Mouse (Mus musculus) liver, embryonic 14.5 days (tissue): ENCODE measurements at regions not wholly inside any gene's neighbourhood (a gene's known extent, or its start where the extent isn't known, plus 50 kb on each side); places are given as distances from the start of the nearest gene placed in this dataset.

Experiments
- ATAC-seq: fragments of 200-750 bp; cut with Nextera tagmentation; 2 replicates; pipeline ENCODE4 v1.8.0; 2017; ENCODE audit warnings: moderate number of reproducible peaks, mild to moderate bottlenecking, moderate library complexity; ENCODE audit not compliant: insufficient read depth
- DNase-seq, 3 experiments: peaks; one replicate each; pipeline ENCODE4 v3.0.0-alpha.2; 2012 to 2013; ENCODE audit warnings: low read depth in 3 of 3, low spot score in 3 of 3
- H3K27ac ChIP-seq: fragments of 300-500 bp; sonication (generic); 2 replicates; pipeline ENCODE4 v1.5.1; 2014; ENCODE audit warnings: moderate library complexity, mild to moderate bottlenecking, control low read depth, inconsistent platforms
- H3K27me3 ChIP-seq: fragments of 300-500 bp; sonication (generic); 2 replicates; pipeline ENCODE4 v1.6.1; 2014; ENCODE audit warnings: mild to moderate bottlenecking, low read length, moderate library complexity; ENCODE audit not compliant: control insufficient read depth, insufficient read depth
- H3K36me3 ChIP-seq: fragments of 300-500 bp; sonication (generic); replicated peaks from 2 replicates; pipeline ENCODE4 v1.6.1; 2014; ENCODE audit warnings: low read depth; ENCODE audit not compliant: control insufficient read depth, insufficient read depth
- H3K4me1 ChIP-seq, 2 experiments: fragments of 200-500 bp in 1 of 2; fragments of 300-500 bp in 1 of 2; sonication (generic) in 1 of 2; replicated peaks; 2 replicates each; pipeline ENCODE4 v1.6.1; 2012 to 2014; ENCODE audit warnings: antibody characterized with exemption in 1 of 2, inconsistent platforms in 1 of 2, low read length in 1 of 2; ENCODE audit not compliant: control insufficient read depth in 2 of 2, insufficient read depth in 2 of 2
- H3K4me2 ChIP-seq: fragments of 300-500 bp; sonication (generic); 2 replicates; pipeline ENCODE4 v1.6.1; 2014; ENCODE audit warnings: low read depth, mild to moderate bottlenecking, control low read depth, moderate library complexity
- H3K4me3 ChIP-seq, 2 experiments: fragments of 200-500 bp in 1 of 2; fragments of 300-500 bp in 1 of 2; sonication (generic) in 1 of 2; 2 replicates each; pipeline ENCODE4 v1.5.1; 2012 to 2014; ENCODE audit warnings: low read depth in 2 of 2, low read length in 2 of 2, mild to moderate bottlenecking in 2 of 2, control low read depth in 1 of 2, inconsistent platforms in 1 of 2, moderate library complexity in 1 of 2; ENCODE audit not compliant: insufficient read depth in 1 of 2
- H3K9ac ChIP-seq: fragments of 300-500 bp; sonication (generic); replicated peaks from 2 replicates; pipeline ENCODE4 v1.6.1; 2014; ENCODE audit warnings: mild to moderate bottlenecking, control low read depth, moderate library complexity
- H3K9me3 ChIP-seq: fragments of 300-500 bp; sonication (generic); 2 replicates; pipeline ENCODE4 v1.6.1; 2016; ENCODE audit warnings: low read length, mixed read lengths; ENCODE audit not compliant: control insufficient read depth
- CTCF ChIP-seq: IDR thresholded peaks from 2 replicates; pipeline ENCODE4 v1.5.1; 2016; ENCODE audit warnings: antibody characterized with exemption, low read depth, control low read depth
- EP300 ChIP-seq: IDR thresholded peaks from 2 replicates; pipeline ENCODE4 v1.6.1; 2016; ENCODE audit warnings: antibody characterized with exemption, low read depth
- WGBS: fragments of 180-500 bp; shearing (Covaris S2); extraction: QIAGEN DNeasy Blood & Tissue Kit; methylation state at CpG from one replicate; pipeline ENCODE4 v1.1.7; 2014; ENCODE audit not compliant: insufficient replicate concordance; 5-methylcytosine and 5-hydroxymethylcytosine counted together

DNA sequence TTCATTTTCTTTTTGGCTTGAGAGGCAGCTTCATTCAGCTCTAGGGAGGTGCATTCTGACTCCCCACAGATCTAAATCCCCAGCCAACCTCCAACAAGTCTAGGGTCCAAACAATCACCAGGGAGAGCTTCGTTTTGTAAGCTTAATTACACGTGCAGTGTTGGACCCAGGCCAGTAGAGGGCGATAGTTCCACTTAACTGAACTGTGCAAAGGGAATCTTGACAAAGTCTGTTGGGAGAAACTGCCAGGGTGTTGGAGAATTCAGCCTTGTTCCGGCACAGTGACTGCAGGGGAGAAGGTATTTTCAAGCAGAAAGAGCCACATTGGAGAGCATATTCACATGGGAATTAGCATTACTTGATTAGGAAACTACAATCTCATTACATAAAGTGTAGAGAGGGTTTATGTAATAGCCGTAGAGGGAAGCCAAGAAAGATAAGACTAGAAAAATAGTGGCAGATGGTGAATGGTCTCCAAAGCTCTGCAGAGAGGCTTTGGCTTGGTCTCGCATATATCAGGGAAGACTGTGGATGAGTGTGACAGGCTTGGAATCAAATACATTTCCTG is 358.2 kb downstream of the Bmper start:
- 13% methylated on average over 6 of the region's 6 CpGs for WGBS
- H3K4me2 ChIP-seq = no peak overlapping the region
- H3K4me1 ChIP-seq = no peaks in the 10 kb centered on the region
- DNase-seq (peak; percentile 2 to 17 (median 4)), ATAC-seq (no peak)
- no peak overlapping the region for H3K27ac ChIP-seq
- no peak overlapping the region for H3K9ac ChIP-seq
- H3K27me3 ChIP-seq = no peaks in the 10 kb centered on the region
- no peaks in the 10 kb centered on the region for H3K36me3 ChIP-seq
- TF ChIP-seq EP300 (no peak), CTCF (peak; percentile 77)
- H3K4me3 ChIP-seq = no peak overlapping the region
- no peaks in the 10 kb centered on the region for H3K9me3 ChIP-seq

DNA sequence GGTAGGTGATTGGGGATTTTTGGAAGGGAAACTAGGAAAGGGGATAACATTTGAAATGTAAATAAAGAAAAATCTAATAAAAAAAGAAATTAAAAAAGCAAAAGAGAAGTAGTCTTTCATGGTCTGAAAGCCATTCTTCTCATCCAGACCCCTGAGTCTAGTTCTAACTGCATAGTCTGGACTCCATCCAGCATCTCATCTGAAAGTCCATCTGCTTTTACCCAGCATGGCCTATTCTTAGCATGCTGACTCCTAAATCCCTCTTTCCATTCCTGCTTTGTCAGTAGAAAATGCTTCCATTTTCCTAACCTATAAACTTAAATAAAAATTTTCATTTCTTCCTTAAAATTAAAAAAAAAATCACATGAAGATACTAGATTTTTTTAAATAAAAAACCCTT is 361.7 kb downstream of the Bmper start:
- Histone ChIP-seq H3K4me3 (no peak overlapping the region), H3K9me3 (no peaks in the 10 kb centered on the region), H3K27ac (no peak overlapping the region), H3K27me3 (no peaks in the 10 kb centered on the region), H3K9ac (no peak overlapping the region), H3K4me2 (no peak overlapping the region), H3K4me1 (no peaks in the 10 kb centered on the region), H3K36me3 (no peaks in the 10 kb centered on the region)
- ATAC-seq = no peak
- TF ChIP-seq EP300 (no peak), CTCF (no peak)
- DNase-seq = no peak

DNA sequence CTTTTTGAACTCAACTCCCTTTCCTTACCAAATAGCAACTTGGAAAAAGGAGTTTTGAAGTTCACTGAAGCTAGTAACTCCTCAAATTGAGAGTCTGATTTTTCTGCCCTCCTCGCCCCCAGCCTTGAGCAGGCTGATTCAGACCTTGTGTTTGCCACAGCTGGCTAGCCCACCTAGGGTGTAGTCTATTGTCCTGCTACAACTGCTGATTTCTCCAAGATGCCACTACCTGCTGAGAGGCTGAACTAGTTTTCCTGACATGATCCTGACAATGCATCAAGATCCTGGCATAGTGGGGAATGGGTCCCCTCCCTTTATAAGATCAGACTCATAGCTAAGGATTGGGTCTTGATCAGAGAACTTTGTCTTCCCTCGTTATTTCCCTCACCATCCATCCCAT is 366.1 kb downstream of the Bmper start:
- H3K9ac ChIP-seq = no peak overlapping the region
- H3K27ac ChIP-seq = no peak overlapping the region
- no peaks in the 10 kb centered on the region for H3K4me1 ChIP-seq
- H3K9me3 ChIP-seq = no peaks in the 10 kb centered on the region
- no peak for DNase-seq
- H3K4me3 ChIP-seq = no peak overlapping the region
- H3K36me3 ChIP-seq = no peaks in the 10 kb centered on the region
- H3K4me2 ChIP-seq = no peak overlapping the region
- ATAC-seq = no peak
- WGBS = 46% methylated on average over 2 of the region's 2 CpGs
- no peaks in the 10 kb centered on the region for H3K27me3 ChIP-seq
- TF ChIP-seq CTCF = no peak
- TF ChIP-seq EP300 = no peak

DNA sequence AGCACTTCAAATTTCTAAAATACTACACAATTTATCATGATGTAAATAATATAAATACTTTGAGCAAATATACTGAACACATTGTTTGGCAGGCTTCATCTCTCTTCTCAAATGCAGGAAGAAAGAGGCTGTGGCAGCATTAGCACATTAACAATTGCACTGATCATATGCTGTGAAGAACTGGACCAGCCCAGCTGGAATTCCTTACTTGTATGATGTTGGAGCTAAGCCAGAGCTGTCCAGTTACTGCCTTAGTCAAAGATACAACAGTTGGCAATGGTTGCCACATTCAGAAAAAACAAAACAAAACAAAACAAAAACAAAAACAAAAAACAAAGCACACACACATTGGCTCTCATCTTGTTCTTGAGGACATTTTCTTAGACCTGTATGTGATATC is 369.0 kb downstream of the Bmper start:
- Histone ChIP-seq H3K4me1 (no peaks in the 10 kb centered on the region), H3K9ac (no peak overlapping the region), H3K4me2 (no peak overlapping the region), H3K27ac (no peak overlapping the region), H3K27me3 (no peaks in the 10 kb centered on the region), H3K4me3 (no peak overlapping the region), H3K9me3 (no peaks in the 10 kb centered on the region), H3K36me3 (no peaks in the 10 kb centered on the region)
- no peak for TF ChIP-seq CTCF
- TF ChIP-seq EP300 = no peak
- DNase-seq = no peak
- ATAC-seq = no peak

DNA sequence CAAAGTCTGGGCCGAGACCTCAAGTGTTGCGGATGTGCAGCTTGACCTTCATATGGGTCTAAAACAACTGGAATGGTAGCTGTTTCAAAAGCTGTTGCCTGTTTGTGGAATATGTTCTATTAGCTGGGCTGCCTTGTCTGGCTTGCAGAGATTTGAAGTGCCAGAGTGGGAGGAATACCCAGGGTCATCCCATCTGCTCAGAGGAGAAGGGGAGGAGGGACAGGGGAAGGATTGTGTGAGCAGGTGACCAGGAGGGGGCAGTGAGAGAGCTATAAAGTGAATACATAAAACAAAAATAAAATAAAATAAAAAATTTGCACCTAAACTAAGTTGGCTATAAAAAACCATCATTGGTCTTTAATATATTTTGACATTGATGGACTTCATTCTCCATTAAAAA is 377.7 kb downstream of the Bmper start:
- no peaks in the 10 kb centered on the region for H3K36me3 ChIP-seq
- no peak overlapping the region for H3K4me3 ChIP-seq
- no peaks in the 10 kb centered on the region for H3K4me1 ChIP-seq
- no peaks in the 10 kb centered on the region for H3K27me3 ChIP-seq
- ATAC-seq = no peak
- no peaks in the 10 kb centered on the region for H3K9me3 ChIP-seq
- WGBS = 63% methylated on average over 2 of the region's 2 CpGs
- H3K4me2 ChIP-seq = no peak overlapping the region
- no peak for DNase-seq
- no peak overlapping the region for H3K9ac ChIP-seq
- H3K27ac ChIP-seq = no peak overlapping the region
- TF ChIP-seq CTCF = no peak
- no peak for TF ChIP-seq EP300
